ENCODE assay signal across 19 mouse cellular contexts in the genomic region with DNA sequence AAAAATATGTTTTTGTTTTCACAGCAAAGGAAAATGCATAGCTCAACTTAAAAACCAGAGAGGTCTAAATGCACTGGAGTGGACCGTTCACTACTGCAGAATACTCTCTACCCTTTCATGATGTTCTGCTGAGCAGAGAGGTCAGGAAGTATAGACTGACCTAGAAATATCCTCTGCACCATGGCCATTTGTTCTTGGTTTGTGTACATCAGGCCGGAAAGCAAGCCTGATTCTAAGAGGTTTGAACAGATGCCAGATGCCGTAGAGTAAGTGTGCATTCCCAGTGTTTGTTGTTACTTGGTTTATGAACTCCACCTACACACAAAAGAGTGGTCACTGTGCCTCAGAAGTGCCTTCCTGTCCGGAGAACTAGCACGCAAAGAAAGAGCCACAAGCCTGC. TPM values are rescaled to one million over a fixed set of nuclear protein-coding genes. Genes with fewer than 3 reads are reported as not detected.
DNase-seq lines count a peak whose midpoint lies in the region; ATAC-seq and TF ChIP-seq lines count a peak whose summit lies in the region.
"Had no signal": no experiment of that assay in that cellular context is flagged by ENCODE, and none has a peak within 500 bp of the region (broad histone marks: within the 10 kb centered on the region; RNA-seq: fewer than 3 reads in every experiment).

No protein-coding gene starts in this region.

- TF ChIP-seq EP300 in lung, postnatal 0 days (IDR thresholded peaks at IDR 0.05): no peak

- DNase-seq in lung, postnatal 0 days (ENCODE audit: low spot score): peak; percentile 58
- DNase-seq in lung, adult 18-20 months: no peak
- peak; percentile 60 for DNase-seq in NIH3T3 (ENCODE audit: low read depth)
- no peak for DNase-seq in adrenal gland, adult (ENCODE audit: inconsistent age in 2 of 2, low spot score in 1 of 2)
- DNase-seq: adrenal gland, postnatal 10 days; cerebellum, adult 11-12 months; cerebellum, adult 9-10 months; cerebellum, postnatal 25 days; gastrocnemius, postnatal 10 days; heart, adult 18-20 months; heart, postnatal 10 days; heart, postnatal 4 days had no signal

- no peaks in the 10 kb centered on the region for H3K27me3 ChIP-seq in intestine, embryonic 16.5 days (replicated peaks; ENCODE audit: control insufficient read depth, insufficient read depth, low read length)
- H3K27me3 ChIP-seq in intestine, embryonic 15.5 days (replicated peaks): no peaks in the 10 kb centered on the region
- no peaks in the 10 kb centered on the region for H3K27me3 ChIP-seq in lung, postnatal 0 days (replicated peaks; ENCODE audit: insufficient read depth, low read length)
- H3K27me3 ChIP-seq: embryonic facial prominence, embryonic 13.5 days; forebrain, embryonic 13.5 days; hindbrain, embryonic 12.5 days had no signal

- H3K4me1 ChIP-seq in intestine, embryonic 16.5 days (ENCODE audit: control insufficient read depth, insufficient read depth, low read length): no peaks in the 10 kb centered on the region
- no peaks in the 10 kb centered on the region for H3K4me1 ChIP-seq in intestine, embryonic 15.5 days (replicated peaks)
- H3K4me1 ChIP-seq in lung, postnatal 0 days (ENCODE audit: insufficient read depth, low read depth, low read length): no peaks in the 10 kb centered on the region
- H3K4me1 ChIP-seq: forebrain, embryonic 13.5 days; heart, embryonic 10.5 days; hindbrain, embryonic 12.5 days had no signal

- H3K4me3 ChIP-seq in intestine, embryonic 16.5 days (ENCODE audit: low read length): no peak overlapping the region
- no peak overlapping the region for H3K4me3 ChIP-seq in intestine, embryonic 15.5 days (replicated peaks)
- H3K4me3 ChIP-seq in lung, postnatal 0 days (ENCODE audit: low read depth, low read length): no peak overlapping the region
- H3K4me3 ChIP-seq: embryonic facial prominence, embryonic 13.5 days; forebrain, embryonic 13.5 days; heart, embryonic 10.5 days; hindbrain, embryonic 12.5 days had no signal

- H3K4me2 ChIP-seq in intestine, embryonic 16.5 days (ENCODE audit: low read depth, low read length): no peak overlapping the region
- H3K4me2 ChIP-seq in intestine, embryonic 15.5 days (replicated peaks): no peak overlapping the region
- H3K4me2 ChIP-seq in lung, postnatal 0 days (replicated peaks; ENCODE audit: low read depth, low read length): no peak overlapping the region
- H3K4me2 ChIP-seq: embryonic facial prominence, embryonic 13.5 days; forebrain, embryonic 13.5 days; hindbrain, embryonic 12.5 days had no signal

- H3K27ac ChIP-seq in intestine, embryonic 16.5 days (ENCODE audit: low read length): no peak overlapping the region
- no peak overlapping the region for H3K27ac ChIP-seq in intestine, embryonic 15.5 days
- H3K27ac ChIP-seq in lung, postnatal 0 days (ENCODE audit: low read length): no peak overlapping the region
- H3K27ac ChIP-seq: embryonic facial prominence, embryonic 13.5 days; forebrain, embryonic 13.5 days; heart, embryonic 10.5 days; hindbrain, embryonic 12.5 days had no signal

- H3K9me3 ChIP-seq in intestine, embryonic 16.5 days (ENCODE audit: control insufficient read depth, low read length): no peaks in the 10 kb centered on the region
- H3K9me3 ChIP-seq in intestine, embryonic 15.5 days: no peaks in the 10 kb centered on the region
- H3K9me3 ChIP-seq in lung, postnatal 0 days (ENCODE audit: low read length): no peaks in the 10 kb centered on the region
- H3K9me3 ChIP-seq: embryonic facial prominence, embryonic 13.5 days; forebrain, embryonic 13.5 days; heart, embryonic 10.5 days; hindbrain, embryonic 12.5 days had no signal

- no peak for TF ChIP-seq CTCF in lung, postnatal 0 days (IDR thresholded peaks at IDR 0.05)

- H3K36me3 ChIP-seq in intestine, embryonic 16.5 days (ENCODE audit: control insufficient read depth, insufficient read depth, low read length): no peaks in the 10 kb centered on the region
- H3K36me3 ChIP-seq in intestine, embryonic 15.5 days: no peaks in the 10 kb centered on the region
- H3K36me3 ChIP-seq in lung, postnatal 0 days (ENCODE audit: insufficient read depth, low read length): no peaks in the 10 kb centered on the region
- H3K36me3 ChIP-seq: embryonic facial prominence, embryonic 13.5 days; heart, embryonic 10.5 days; hindbrain, embryonic 12.5 days had no signal

- 0 out of 2 replicates have a peak, but pooled peaks have one; percentile 33 for ATAC-seq in intestine, embryonic 16.5 days
- no peak for ATAC-seq in intestine, embryonic 15.5 days
- peak; percentile 60 for ATAC-seq in lung, postnatal 0 days
- ATAC-seq: forebrain, embryonic 13.5 days; hindbrain, embryonic 16.5 days had no signal

- 52% methylated on average over 5 of the region's 5 CpGs for WGBS in intestine, embryonic 16.5 days
- 49% methylated on average over 5 of the region's 5 CpGs for WGBS in intestine, embryonic 15.5 days
- WGBS in lung, postnatal 0 days: 31% methylated on average over 5 of the region's 5 CpGs

- H3K9ac ChIP-seq in intestine, embryonic 16.5 days (ENCODE audit: low read depth, low read length): no peak overlapping the region
- no peak overlapping the region for H3K9ac ChIP-seq in intestine, embryonic 15.5 days
- H3K9ac ChIP-seq in lung, postnatal 0 days (replicated peaks; ENCODE audit: low read depth): no peak overlapping the region
- H3K9ac ChIP-seq: embryonic facial prominence, embryonic 13.5 days; forebrain, embryonic 13.5 days; hindbrain, embryonic 12.5 days had no signal

RNA-seq across cellular contexts. Expression of a gene that starts 48.0 kb away (rescaled TPM):
- 42.5 and 46.6 TPM in 2 replicates for polyA plus RNA-seq in intestine, embryonic 16.5 days (2015; fragmentation: Nextera tagmentation; extraction: Ambion mirVana)
- 78.0 and 101 TPM in 2 replicates for polyA plus RNA-seq in intestine, embryonic 15.5 days (2015; fragmentation: Nextera tagmentation; extraction: Ambion mirVana)
- 74.4 and 87.1 TPM in 2 replicates for polyA plus RNA-seq in lung, postnatal 0 days (2015; fragmentation: Nextera tagmentation; extraction: Ambion mirVana)

Comparison
In these comparisons a context has a peak if more than half of its experiments do, and no peak if none do; other contexts are left out.
1. DNase-seq: peak in lung, postnatal 0 days (single experiment) and NIH3T3 (single experiment); none in lung, adult 18-20 months (0 of 2) and adrenal gland, adult (0 of 2).